Mouse (Mus musculus) A20 (cell line): ENCODE measurements around the gene Ctrl.

ENCODE experiments used
- DNase-seq: peaks from one replicate; pipeline ENCODE4 v3.0.0-alpha.2; 2011; ENCODE audit warnings: low read depth, low spot score

The Ctrl gene

GRCm38 (mm10) chr8:105933762-105934161 is at the start of gene Ctrl:
Gene Ctrl (minus strand): TSS chr8:105933862.
- no peak for DNase-seq

- peak; percentile 15 for DNase-seq
These were observed 49.7 kb upstream of the Ctrl start for GRCm38 (mm10) chr8:105983406-105983805.

- no peak for DNase-seq
These were observed 47.5 kb upstream of the Ctrl start for GRCm38 (mm10) chr8:105981146-105981545.

GRCm38 (mm10) chr8:105979325-105979724 is 45.7 kb upstream of the Ctrl start, which contains the start of gene Dpep3:
Gene Dpep3 (minus strand): TSS chr8:105979429.
- peak; percentile 53 for DNase-seq

GRCm38 (mm10) chr8:105975363-105975762 is 41.7 kb upstream of the Ctrl start:
- no peak for DNase-seq

- DNase-seq, result no peak
These were observed 37.5 kb upstream of the Ctrl start for GRCm38 (mm10) chr8:105971019-105971720.

GRCm38 (mm10) chr8:105969367-105969766 is 35.7 kb upstream of the Ctrl start:
- DNase-seq, result no peak

- no peak for DNase-seq
These were observed 33.1 kb upstream of the Ctrl start for GRCm38 (mm10) chr8:105966692-105967311.

- DNase-seq, result peak; percentile 84
These were observed 32.3 kb upstream of the Ctrl start, which contains the start of gene Slc12a4 for GRCm38 (mm10) chr8:105965905-105966341. Gene Slc12a4 (minus strand): TSS chr8:105966097.

- DNase-seq, result no peak
These were observed 31.7 kb upstream of the Ctrl start for GRCm38 (mm10) chr8:105965266-105965904.

GRCm38 (mm10) chr8:105964506-105965265 is 31.0 kb upstream of the Ctrl start:
- DNase-seq, result no peak

GRCm38 (mm10) chr8:105961536-105961935 is 27.9 kb upstream of the Ctrl start:
- DNase-seq, result no peak

GRCm38 (mm10) chr8:105961101-105961500 is 27.4 kb upstream of the Ctrl start:
- no peak for DNase-seq

GRCm38 (mm10) chr8:105959350-105959749 is 25.7 kb upstream of the Ctrl start:
- DNase-seq, result no peak

- no peak for DNase-seq
These were observed 24.2 kb upstream of the Ctrl start for GRCm38 (mm10) chr8:105957813-105958212.

- no peak for DNase-seq
These were observed 22.9 kb upstream of the Ctrl start for GRCm38 (mm10) chr8:105956556-105956955.

- no peak for DNase-seq
These were observed 17.5 kb upstream of the Ctrl start for GRCm38 (mm10) chr8:105951057-105951659.

- DNase-seq, result no peak
These were observed 15.7 kb upstream of the Ctrl start for GRCm38 (mm10) chr8:105949350-105949749.

GRCm38 (mm10) chr8:105943321-105943739 is 9.7 kb upstream of the Ctrl start, which contains the start of gene Lcat:
Gene Lcat (minus strand): TSS chr8:105943382.
- no peak for DNase-seq

- DNase-seq, result no peak
These were observed 8.9 kb upstream of the Ctrl start for GRCm38 (mm10) chr8:105942542-105942941.

GRCm38 (mm10) chr8:105942026-105942425 is 8.4 kb upstream of the Ctrl start:
- no peak for DNase-seq
